Mouse (Mus musculus) spleen, adult 2 months (tissue): ENCODE measurements at regions not wholly inside any gene's neighbourhood (a gene's known extent, or its start where the extent isn't known, plus 50 kb on each side); places are given as distances from the start of the nearest gene placed in this dataset.

ENCODE experiments used
- CTCF ChIP-seq: fragments of 200-500 bp; IDR thresholded peaks from 2 replicates; pipeline ENCODE4 v1.5.1; 2011; ENCODE audit warnings: mild to moderate bottlenecking, inconsistent platforms; ENCODE audit not compliant: insufficient read depth, insufficient read length, insufficient replicate concordance; ENCODE audit errors: extremely low read depth
- POLR2A ChIP-seq: fragments of 200-500 bp; IDR thresholded peaks from 2 replicates; pipeline ENCODE4 v1.6.1; 2011; ENCODE audit warnings: low read depth, low read length, inconsistent platforms

DNA sequence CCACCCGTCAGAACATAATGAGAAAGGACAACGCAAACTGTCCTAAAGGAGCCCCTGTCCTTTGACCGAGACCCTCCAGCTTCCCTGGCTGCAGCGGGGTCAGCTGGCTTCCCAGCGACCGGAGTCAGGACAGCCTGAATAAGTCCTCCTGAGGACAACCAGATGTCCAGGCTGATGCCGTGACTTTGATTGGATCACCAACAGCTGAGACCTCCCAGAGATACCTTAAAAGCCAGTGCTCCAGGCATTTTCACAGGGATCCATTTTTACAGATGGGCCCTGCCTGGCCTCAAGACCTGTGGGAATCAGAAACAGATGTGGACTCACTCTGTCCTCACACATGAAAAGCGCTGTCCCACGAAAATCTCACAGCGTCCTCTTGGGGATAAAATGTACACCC lies 158.7 kb upstream of the Foxq1 start:
- no peak for TF ChIP-seq CTCF
- TF ChIP-seq POLR2A, result no peak
